Comparison of ENCODE assay signal across 8 mouse cellular contexts in genomic region chr5:135008671-135009589, GRCm38 (mm10). TPM values are rescaled to one million over a fixed set of nuclear protein-coding genes. Genes with fewer than 3 reads are reported as not detected.
A peak's percentile ranks its signal among the peaks of the same experiment; 100 is the strongest.
DNase-seq lines count a peak whose midpoint lies in the region; ATAC-seq and TF ChIP-seq lines count a peak whose summit lies in the region.

Gene Abhd11 (plus strand): TSS chr5:135009152.

- no peak for TF ChIP-seq RAD21 in MEL (IDR thresholded peaks at IDR 0.05; ENCODE audit: low read depth, low read length)

- H3K9ac ChIP-seq in MEL (ENCODE audit: control insufficient read depth, low read depth, low read length, poor library complexity, severe bottlenecking) = peak within 1 kb of the TSS; percentile 93
- H3K9ac ChIP-seq in forebrain, postnatal 0 days = peak within 1 kb of the TSS; percentile 75
- H3K9ac ChIP-seq in lung, embryonic 15.5 days = peak within 1 kb of the TSS; percentile 61

- H3K27me3 ChIP-seq in MEL (ENCODE audit: control insufficient read depth in 1 of 2, insufficient read depth in 2 of 2, low read length in 2 of 2) = peaks cover 6% of the 10 kb centered on the region in 2 experiments; a peak in 3 of 4 replicates
- no peaks in the 10 kb centered on the region for H3K27me3 ChIP-seq in cerebellum, adult 2 months (ENCODE audit: control insufficient read depth, insufficient read depth, low read length)
- H3K27me3 ChIP-seq in forebrain, postnatal 0 days (ENCODE audit: insufficient read depth, low read length) = no peaks in the 10 kb centered on the region
- no peaks in the 10 kb centered on the region for H3K27me3 ChIP-seq in lung, embryonic 15.5 days

- peak within 1 kb of the TSS; percentile 65 for H3K4me2 ChIP-seq in forebrain, postnatal 0 days (ENCODE audit: low read depth)
- H3K4me2 ChIP-seq in lung, embryonic 15.5 days = peak within 1 kb of the TSS; percentile 73

- TF ChIP-seq POLR2A in MEL (IDR thresholded peaks at IDR 0.05; ENCODE audit: control insufficient read depth in 1 of 2, insufficient read depth in 1 of 2, low read depth in 1 of 2, low read length in 2 of 2, poor library complexity in 1 of 2) = peak; percentile 53 to 64; a peak in 3 of 4 replicates
- peak; percentile 92 for TF ChIP-seq POLR2A in cerebellum, adult 2 months (IDR thresholded peaks at IDR 0.05; ENCODE audit: borderline replicate concordance, insufficient read depth, low read length)

- H3K4me1 ChIP-seq in MEL (ENCODE audit: control insufficient read depth in 1 of 2, insufficient read depth in 2 of 2, low read length in 2 of 2) = peaks cover 2 to 14% of the 10 kb centered on the region in 2 experiments; a peak in 3 of 4 replicates
- peaks cover 5% of the 10 kb centered on the region for H3K4me1 ChIP-seq in cerebellum, adult 2 months (ENCODE audit: control insufficient read depth, insufficient read depth, low read length)
- H3K4me1 ChIP-seq in forebrain, postnatal 0 days (ENCODE audit: insufficient read depth) = 0 out of 2 replicates have a peak, but pooled peaks cover 8% of the 10 kb centered on the region
- H3K4me1 ChIP-seq in lung, embryonic 15.5 days = peaks cover 37% of the 10 kb centered on the region

- peak; percentile 100 for DNase-seq in MEL (ENCODE audit: low read depth, low spot score)
- peak; percentile 96 to 100 for DNase-seq in cerebellum, adult 2 months
- peak; percentile 100 for DNase-seq in forebrain, postnatal 0 days
- peak; percentile 97 for DNase-seq in heart, postnatal 4 days
- peak; percentile 98 for DNase-seq in layer of hippocampus, adult 8-10 months (ENCODE audit: low spot score in 2 of 2)
- DNase-seq in ovary, adult 18-20 months (ENCODE audit: low spot score) = peak; percentile 99
- DNase-seq in thymus, postnatal 0 days (ENCODE audit: low spot score) = peak; percentile 100

- TF ChIP-seq CTCF in MEL (IDR thresholded peaks at IDR 0.05 in 2 of 3, conservative IDR thresholded peaks at IDR 0.05 in 1 of 3; ENCODE audit: control insufficient read depth in 1 of 3, insufficient read depth in 1 of 3, low read depth in 2 of 3, low read length in 3 of 3, poor library complexity in 1 of 3, severe bottlenecking in 1 of 3) = no peak
- no peak for TF ChIP-seq CTCF in cerebellum, adult 2 months (IDR thresholded peaks at IDR 0.05; ENCODE audit: borderline replicate concordance, insufficient read depth, low read depth, low read length)
- peak; percentile 46 for TF ChIP-seq CTCF in forebrain, postnatal 0 days (IDR thresholded peaks at IDR 0.05; ENCODE audit: low read depth)

- peak within 1 kb of the TSS; percentile 92 for H3K27ac ChIP-seq in MEL (ENCODE audit: control insufficient read depth, low read depth, low read length)
- peak within 1 kb of the TSS; percentile 94 for H3K27ac ChIP-seq in cerebellum, adult 2 months (ENCODE audit: insufficient read depth, low read length)
- peak within 1 kb of the TSS; percentile 98 for H3K27ac ChIP-seq in forebrain, postnatal 0 days (ENCODE audit: low read depth, low read length)
- H3K27ac ChIP-seq in lung, embryonic 15.5 days = peak within 1 kb of the TSS; percentile 98

- WGBS in cerebellum, adult 2 months = under 1% methylated on average over 52 of the region's 52 CpGs
- under 1% methylated on average over 52 of the region's 52 CpGs for WGBS in forebrain, postnatal 0 days
- WGBS in lung, embryonic 15.5 days = under 1% methylated on average over 52 of the region's 52 CpGs

- TF ChIP-seq EP300 in MEL (IDR thresholded peaks at IDR 0.05; ENCODE audit: low read depth in 1 of 2, low read length in 2 of 2) = no peak; a peak in 1 of 4 replicates

- peaks cover 0 to 3% of the 10 kb centered on the region in 2 experiments; a peak in 2 of 4 replicates for H3K36me3 ChIP-seq in MEL (ENCODE audit: control insufficient read depth in 1 of 2, insufficient read depth in 2 of 2, low read length in 2 of 2)
- H3K36me3 ChIP-seq in forebrain, postnatal 0 days (ENCODE audit: insufficient read depth) = no peaks in the 10 kb centered on the region
- H3K36me3 ChIP-seq in lung, embryonic 15.5 days = no peaks in the 10 kb centered on the region

- peak within 1 kb of the TSS; percentile 85 to 97 for H3K4me3 ChIP-seq in MEL (ENCODE audit: control insufficient read depth in 1 of 2, insufficient read depth in 1 of 2, low read depth in 2 of 2, low read length in 2 of 2)
- H3K4me3 ChIP-seq in cerebellum, adult 2 months (replicated peaks; ENCODE audit: insufficient read depth, low read depth, low read length) = peak within 1 kb of the TSS; percentile 79
- peak within 1 kb of the TSS; percentile 64 for H3K4me3 ChIP-seq in forebrain, postnatal 0 days (ENCODE audit: low read depth, low read length)
- H3K4me3 ChIP-seq in lung, embryonic 15.5 days = peak within 1 kb of the TSS; percentile 63

- H3K79me2 ChIP-seq in MEL (ENCODE audit: control insufficient read depth, insufficient read depth, low read length, poor library complexity) = peaks cover 5% of the 10 kb centered on the region; the same call in 1 of the 2 replicates

- ATAC-seq in forebrain, postnatal 0 days = peak; percentile 91
- ATAC-seq in lung, embryonic 15.5 days (ENCODE audit: borderline replicate concordance, extremely low read depth, low FRiP score, low TSS enrichment) = peak; percentile 87

- H3K9me3 ChIP-seq in MEL (replicated peaks; ENCODE audit: insufficient read depth, low read length) = no peaks in the 10 kb centered on the region
- H3K9me3 ChIP-seq in forebrain, postnatal 0 days (ENCODE audit: low read length) = no peaks in the 10 kb centered on the region
- no peaks in the 10 kb centered on the region for H3K9me3 ChIP-seq in lung, embryonic 15.5 days

TF ChIP-seq in MEL, 35 proteins besides CTCF, POLR2A, EP300 and RAD21 (continues in another document):
- TF ChIP-seq ZKSCAN1 (IDR thresholded peaks at IDR 0.05; ENCODE audit: low read depth, low read length) (no peak), USF2 (IDR thresholded peaks at IDR 0.05; ENCODE audit: borderline replicate concordance in 1 of 2, insufficient read depth in 1 of 2, low read depth in 1 of 2, low read length in 2 of 2) (peak in 1 of 2 experiments; percentile 47; a peak in 1 of 4 replicates), ZC3H11A (IDR thresholded peaks at IDR 0.05; ENCODE audit: low read depth, low read length) (no peak), CHD2 (IDR thresholded peaks at IDR 0.05; ENCODE audit: low read length) (no peak), ETS1 (IDR thresholded peaks at IDR 0.05; ENCODE audit: low read depth, low read length) (peak; percentile 86), E2F4 (IDR thresholded peaks at IDR 0.05; ENCODE audit: borderline replicate concordance, low read depth, low read length) (no peak), ZNF384 (IDR thresholded peaks at IDR 0.05; ENCODE audit: low read depth, low read length) (no peak), MEF2A (IDR thresholded peaks at IDR 0.05; ENCODE audit: extremely low read depth, insufficient replicate concordance, low read depth, low read length, poor library complexity, severe bottlenecking) (0 out of 2 replicates have a peak, but pooled peaks have one; percentile 13), MAFK (IDR thresholded peaks at IDR 0.05; ENCODE audit: borderline replicate concordance, low read depth, low read length) (no peak), USF1 (IDR thresholded peaks at IDR 0.05; ENCODE audit: low read depth, low read length) (peak; percentile 92), UBTF (IDR thresholded peaks at IDR 0.05; ENCODE audit: borderline replicate concordance, insufficient read depth, low read depth, low read length) (no peak), TBP (IDR thresholded peaks at IDR 0.05; ENCODE audit: low read depth, low read length) (peak; percentile 64; the same call in 1 of the 2 replicates), POLR2AphosphoS5 (IDR thresholded peaks at IDR 0.05; ENCODE audit: borderline replicate concordance, low read depth, low read length) (peak; percentile 41; the same call in 1 of the 2 replicates), MYB (IDR thresholded peaks at IDR 0.05; ENCODE audit: low read depth, low read length) (no peak), RCOR1 (IDR thresholded peaks at IDR 0.05; ENCODE audit: low read depth, low read length) (no peak), SMC3 (IDR thresholded peaks at IDR 0.05; ENCODE audit: low read depth, low read length) (no peak), MYC (IDR thresholded peaks at IDR 0.05; ENCODE audit: low read depth, low read length) (peak; percentile 73), MAX (IDR thresholded peaks at IDR 0.05; ENCODE audit: low read length) (peak; percentile 68), NELFE (IDR thresholded peaks at IDR 0.05; ENCODE audit: low read depth, low read length) (peak; percentile 56), SIN3A (IDR thresholded peaks at IDR 0.05; ENCODE audit: low read length) (peak; percentile 72), MAZ (IDR thresholded peaks at IDR 0.05; ENCODE audit: low read depth, low read length) (peak; percentile 59; the same call in 1 of the 2 replicates), JUND (IDR thresholded peaks at IDR 0.05; ENCODE audit: low read depth, low read length) (no peak), CHD1 (IDR thresholded peaks at IDR 0.05; ENCODE audit: low read depth, low read length) (no peak), KAT2A (conservative IDR thresholded peaks at IDR 0.05; ENCODE audit: low read depth, low read length) (no peak), GABPA (IDR thresholded peaks at IDR 0.05; ENCODE audit: low read depth, low read length) (no peak), GATA1 (IDR thresholded peaks at IDR 0.05; ENCODE audit: low read depth, low read length) (no peak), BHLHE40 (IDR thresholded peaks at IDR 0.05; ENCODE audit: borderline replicate concordance, low read depth, low read length) (peak; percentile 37; the same call in 1 of the 2 replicates), POLR2AphosphoS2 (IDR thresholded peaks at IDR 0.05; ENCODE audit: low read length) (peak; percentile 72), HCFC1 (IDR thresholded peaks at IDR 0.05; ENCODE audit: low read depth, low read length) (peak; percentile 59), NRF1 (IDR thresholded peaks at IDR 0.05; ENCODE audit: insufficient read depth, low read depth, low read length, poor library complexity, severe bottlenecking) (0 out of 2 replicates have a peak, but pooled peaks have one; percentile 4)

RNA-seq across cellular contexts. Expression of gene Abhd11, which starts in this region (rescaled TPM):
- 43.0 and 55.9 TPM in 2 replicates for total RNA-seq in MEL (2012; rRNA removed)
- polyA plus RNA-seq in MEL (2012; ENCODE audit: insufficient read depth in 1 of 2, insufficient read length in 2 of 2, low read depth in 1 of 2, low replicate concordance in 2 of 2, missing spikeins in 1 of 2) = 10 to 100 TPM in 1 of 2 experiments, not detected in 1; 51.7 TPM
- 59.0 and 65.1 TPM in 2 replicates for polyA plus RNA-seq in cerebellum, adult 2 months (2012; rRNA removed)
- total RNA-seq in forebrain, postnatal 0 days (2014; rRNA removed) = 46.3 and 61.1 TPM in 2 replicates
- 86.7 and 91.4 TPM in 2 replicates for polyA plus RNA-seq in forebrain, postnatal 0 days (2015; fragmentation: Nextera tagmentation; extraction: Ambion mirVana)
- 10 to 100 TPM; 55.0 to 59.6 TPM for total RNA-seq in heart, postnatal 4 days (2021)
- 10 to 100 TPM; 30.3 to 35.3 (median 33.6) TPM for total RNA-seq in layer of hippocampus, adult 8-10 months (2022)
- polyA plus RNA-seq in lung, embryonic 15.5 days (2015; fragmentation: Nextera tagmentation; extraction: Ambion mirVana) = 66.7 and 66.9 TPM in 2 replicates
- 51.0 and 52.2 TPM in 2 replicates for polyA plus RNA-seq in thymus, postnatal 0 days (2015; fragmentation: Nextera tagmentation; extraction: Ambion mirVana)

Comparison
In these comparisons a context has a peak if more than half of its experiments do, and no peak if none do; other contexts are left out.
1. Peak in every context shown above with its lines: DNase-seq, ATAC-seq, H3K4me3 ChIP-seq and H3K27ac ChIP-seq.